Mouse (Mus musculus): Measurements from ENCODE around the gene Olah. TPM values are rescaled to one million over a fixed set of nuclear protein-coding genes. Genes with fewer than 3 reads are reported as not detected.
A peak's percentile ranks its signal among the peaks of the same experiment; 100 is the strongest.

Gene Olah
- polyA plus RNA-seq, 1 experiment from 2014 or later: not detected

DNA sequence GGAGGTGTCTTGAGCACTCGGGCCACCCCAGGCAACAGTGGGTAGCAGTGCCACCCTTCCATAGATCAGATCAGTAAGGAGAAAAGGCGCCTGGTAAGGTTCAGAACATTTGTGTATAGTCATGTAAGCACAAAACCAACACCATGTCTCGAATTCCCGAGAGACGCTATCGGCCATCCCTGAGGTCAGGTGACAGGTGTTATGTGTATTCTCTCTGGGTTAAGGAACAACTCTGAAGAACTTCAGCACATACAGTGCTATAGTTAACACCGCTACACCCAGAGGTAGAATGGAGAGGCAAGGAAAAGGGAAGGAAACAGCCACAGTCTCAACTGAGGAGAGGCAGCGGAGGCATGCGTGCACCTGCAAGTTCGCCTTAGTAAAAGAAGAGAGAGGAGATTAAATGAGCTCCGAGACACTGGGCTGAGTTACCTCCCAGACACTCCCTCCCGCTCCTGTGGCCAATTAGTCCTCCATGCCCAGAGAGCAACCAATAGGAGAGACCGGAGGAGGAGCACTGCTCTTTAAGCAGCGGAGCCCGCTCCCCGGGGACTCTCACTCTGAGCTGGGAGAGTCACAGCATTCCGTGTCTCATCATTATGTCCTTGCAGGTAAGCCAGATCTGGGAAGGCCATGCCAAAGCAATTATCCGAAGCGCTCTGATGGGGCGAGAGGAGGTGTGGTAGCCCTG lies 61.3 kb downstream of the Olah start, which contains the start of gene Acbd7:
Acbd7 (plus strand) TSS at position 558 of the 691 bp plus-strand sequence.
- WGBS: 4% methylated on average over 19 of the region's 20 CpGs
- ATAC-seq (ENCODE audit: low read depth) (peak; percentile 45; the same call in 1 of the 2 replicates), DNase-seq (ENCODE audit: low spot score) (peak; percentile 94)
- 0 out of 2 replicates have a peak within 1 kb of the TSS, but pooled peaks have one; percentile 14 for H3K9ac ChIP-seq (ENCODE audit: low read depth, low read length)
- peaks cover 11% of the 10 kb centered on the region for H3K4me1 ChIP-seq (ENCODE audit: control insufficient read depth, insufficient read depth, low read length)
- 0 out of 2 replicates have a peak, but pooled peaks cover 10% of the 10 kb centered on the region for H3K27me3 ChIP-seq (replicated peaks; ENCODE audit: control insufficient read depth, insufficient read depth, low read length)
- H3K4me2 ChIP-seq (ENCODE audit: low read depth, low read length): peak within 1 kb of the TSS; percentile 52
- no peak within 1 kb of the TSS for H3K27ac ChIP-seq (replicated peaks; ENCODE audit: low read depth, low read length)
- H3K4me3 ChIP-seq (ENCODE audit: low read depth, low read length): peak within 1 kb of the TSS; percentile 23
- no peaks in the 10 kb centered on the region for H3K9me3 ChIP-seq (ENCODE audit: control insufficient read depth, low read length)
- no peaks in the 10 kb centered on the region for H3K36me3 ChIP-seq (ENCODE audit: control insufficient read depth, insufficient read depth, low read length)

DNA sequence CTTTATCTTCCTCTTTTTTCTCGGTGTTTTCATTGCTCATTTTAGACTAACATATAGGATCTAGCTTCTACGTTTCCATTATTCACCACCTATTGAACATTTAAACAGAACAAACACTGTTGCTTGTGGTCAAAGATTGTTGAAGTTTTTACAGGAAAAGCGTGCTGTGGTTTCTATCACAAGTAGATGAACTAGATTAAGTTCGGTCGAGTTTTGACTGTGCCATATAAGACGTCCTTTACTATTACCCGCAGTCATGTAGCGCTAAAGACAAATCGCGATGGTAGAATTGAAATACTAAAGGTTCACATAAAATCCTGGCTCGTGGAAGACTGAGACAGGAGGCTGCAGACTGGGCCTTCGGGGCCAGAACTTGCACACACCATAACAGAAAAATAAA lies 63.2 kb downstream of the Olah start:
- DNase-seq (ENCODE audit: low spot score) (no peak), ATAC-seq (ENCODE audit: low read depth) (no peak)
- 91% methylated on average over 12 of the region's 12 CpGs for WGBS
- 0 out of 2 replicates have a peak, but pooled peaks cover 10% of the 10 kb centered on the region for H3K27me3 ChIP-seq (replicated peaks; ENCODE audit: control insufficient read depth, insufficient read depth, low read length)
- no peaks in the 10 kb centered on the region for H3K9me3 ChIP-seq (ENCODE audit: control insufficient read depth, low read length)
- no peak overlapping the region for H3K4me2 ChIP-seq (ENCODE audit: low read depth, low read length)
- H3K4me3 ChIP-seq (ENCODE audit: low read depth, low read length): no peak overlapping the region
- no peak overlapping the region for H3K27ac ChIP-seq (replicated peaks; ENCODE audit: low read depth, low read length)
- peaks cover 7% of the 10 kb centered on the region for H3K36me3 ChIP-seq (ENCODE audit: control insufficient read depth, insufficient read depth, low read length)
- H3K4me1 ChIP-seq (ENCODE audit: control insufficient read depth, insufficient read depth, low read length): peaks cover 12% of the 10 kb centered on the region
- H3K9ac ChIP-seq (ENCODE audit: low read depth, low read length): no peak overlapping the region

DNA sequence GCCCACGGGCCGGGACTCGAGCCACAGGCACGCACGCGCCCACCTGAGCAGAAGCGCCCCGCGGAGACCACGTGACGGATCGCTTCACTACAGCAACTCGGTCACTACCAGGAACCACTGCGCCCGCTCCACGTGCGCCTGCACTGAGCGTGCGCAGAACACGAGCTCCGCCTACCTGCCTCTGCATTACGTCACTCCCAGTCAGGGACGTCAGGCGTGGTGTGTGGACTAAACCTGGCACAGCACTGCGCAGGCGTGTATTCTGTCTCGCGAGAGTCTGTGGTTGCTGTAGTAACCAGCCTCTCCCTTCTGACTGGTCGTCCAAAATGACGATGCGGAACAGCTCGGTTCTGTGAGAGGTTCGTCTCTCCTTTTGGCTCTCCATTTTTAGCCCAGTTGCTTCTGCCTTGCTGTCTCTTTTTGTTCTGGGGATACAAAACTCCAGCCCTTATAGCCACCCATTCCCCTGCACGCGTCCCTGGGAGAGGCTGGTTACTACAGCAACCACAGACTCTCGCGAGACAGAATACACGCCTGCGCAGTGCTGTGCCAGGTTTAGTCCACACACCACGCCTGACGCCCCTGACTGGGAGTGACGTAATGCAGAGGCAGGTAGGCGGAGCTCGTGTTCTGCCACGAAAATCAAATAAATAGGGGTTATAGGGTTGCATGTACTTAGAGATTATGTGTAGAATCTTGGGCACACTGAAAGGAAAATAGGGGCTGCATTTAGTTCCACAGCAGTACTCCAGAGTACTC lies 64.3 kb downstream of the Olah start, which contains the start of gene Rpp38:
Rpp38 (minus strand) TSS at position 160 of the 759 bp plus-strand sequence.
- H3K4me3 ChIP-seq (ENCODE audit: low read depth, low read length): peak within 1 kb of the TSS; percentile 61
- peaks cover 12% of the 10 kb centered on the region for H3K4me1 ChIP-seq (ENCODE audit: control insufficient read depth, insufficient read depth, low read length)
- 0 out of 2 replicates have a peak, but pooled peaks cover 10% of the 10 kb centered on the region for H3K27me3 ChIP-seq (replicated peaks; ENCODE audit: control insufficient read depth, insufficient read depth, low read length)
- no peaks in the 10 kb centered on the region for H3K9me3 ChIP-seq (ENCODE audit: control insufficient read depth, low read length)
- peak within 1 kb of the TSS; percentile 80 for H3K27ac ChIP-seq (replicated peaks; ENCODE audit: low read depth, low read length)
- H3K9ac ChIP-seq (ENCODE audit: low read depth, low read length): peak within 1 kb of the TSS; percentile 77
- H3K36me3 ChIP-seq (ENCODE audit: control insufficient read depth, insufficient read depth, low read length): peaks cover 18% of the 10 kb centered on the region
- DNase-seq (ENCODE audit: low spot score): peak; percentile 98
- WGBS: under 1% methylated on average over 31 of the region's 45 CpGs
- peak; percentile 96 for ATAC-seq (ENCODE audit: low read depth)
- peak within 1 kb of the TSS; percentile 74 for H3K4me2 ChIP-seq (ENCODE audit: low read depth, low read length)

DNA sequence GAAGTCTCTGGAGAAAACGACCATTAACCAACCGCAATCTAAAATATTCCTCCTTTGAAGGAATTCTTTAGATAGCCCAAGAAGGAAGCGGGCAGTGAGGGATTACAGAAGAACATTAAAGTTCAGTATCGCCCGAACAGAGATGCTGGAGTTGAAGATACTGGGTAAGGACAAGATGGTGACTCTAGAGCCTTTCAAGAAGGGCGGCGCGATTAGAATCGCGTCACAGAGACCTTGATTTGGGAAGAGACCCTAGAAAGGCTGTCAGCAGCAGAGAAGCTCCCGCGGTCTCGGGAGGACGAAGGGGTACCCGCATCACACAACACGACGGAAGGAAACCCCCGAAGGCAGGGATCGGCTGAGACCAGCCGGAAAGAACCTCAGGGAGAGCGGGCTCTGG lies 65.0 kb downstream of the Olah start:
- no peak for ATAC-seq (ENCODE audit: low read depth)
- DNase-seq (ENCODE audit: low spot score): no peak
- peak overlapping the region; percentile 74 for H3K4me2 ChIP-seq (ENCODE audit: low read depth, low read length)
- 0 out of 2 replicates have a peak, but pooled peaks cover 10% of the 10 kb centered on the region for H3K27me3 ChIP-seq (replicated peaks; ENCODE audit: control insufficient read depth, insufficient read depth, low read length)
- no peaks in the 10 kb centered on the region for H3K9me3 ChIP-seq (ENCODE audit: control insufficient read depth, low read length)
- H3K27ac ChIP-seq (replicated peaks; ENCODE audit: low read depth, low read length): peak overlapping the region; percentile 80
- peak overlapping the region; percentile 61 for H3K4me3 ChIP-seq (ENCODE audit: low read depth, low read length)
- 2% methylated on average over 20 of the region's 21 CpGs for WGBS
- H3K9ac ChIP-seq (ENCODE audit: low read depth, low read length): peak overlapping the region; percentile 77
- H3K36me3 ChIP-seq (ENCODE audit: control insufficient read depth, insufficient read depth, low read length): peaks cover 18% of the 10 kb centered on the region
- H3K4me1 ChIP-seq (ENCODE audit: control insufficient read depth, insufficient read depth, low read length): peaks cover 12% of the 10 kb centered on the region

DNA sequence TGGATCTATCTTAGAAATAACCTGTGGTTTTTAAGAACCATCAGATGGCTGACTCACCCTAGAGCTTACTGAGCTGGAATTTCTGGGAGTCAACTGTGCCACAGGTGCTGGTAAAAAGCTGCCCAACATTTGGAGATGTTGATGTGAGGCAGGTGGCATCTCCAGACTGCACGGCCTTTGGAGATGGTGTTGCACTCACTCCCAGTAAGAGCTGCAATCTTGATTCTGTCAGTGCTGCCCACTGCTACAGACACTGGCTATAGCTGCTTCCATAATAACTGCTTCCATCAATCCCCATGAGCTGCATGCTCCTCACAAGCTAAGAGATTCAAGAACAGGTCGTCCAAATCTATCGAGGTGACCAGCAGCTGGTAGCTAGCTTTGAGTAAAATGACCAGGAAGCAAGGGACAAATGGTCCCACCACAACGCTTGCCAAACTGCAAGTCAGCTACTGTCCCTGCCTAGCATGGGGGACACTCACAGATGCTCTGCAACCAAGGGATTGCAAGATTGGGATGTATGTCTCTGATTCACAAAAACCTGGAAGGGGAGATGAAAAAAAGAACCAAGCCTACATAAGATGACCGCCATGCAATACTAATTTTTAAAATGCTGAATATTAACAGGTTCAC lies 65.8 kb downstream of the Olah start:
- H3K9me3 ChIP-seq (ENCODE audit: control insufficient read depth, low read length): no peaks in the 10 kb centered on the region
- 81% methylated on average over 5 of the region's 5 CpGs for WGBS
- DNase-seq (ENCODE audit: low spot score): no peak
- H3K4me2 ChIP-seq (ENCODE audit: low read depth, low read length): peak overlapping the region; percentile 74
- H3K9ac ChIP-seq (ENCODE audit: low read depth, low read length): peak overlapping the region; percentile 77
- peaks cover 12% of the 10 kb centered on the region for H3K4me1 ChIP-seq (ENCODE audit: control insufficient read depth, insufficient read depth, low read length)
- H3K36me3 ChIP-seq (ENCODE audit: control insufficient read depth, insufficient read depth, low read length): peaks cover 23% of the 10 kb centered on the region
- no peak for ATAC-seq (ENCODE audit: low read depth)
- H3K4me3 ChIP-seq (ENCODE audit: low read depth, low read length): peak overlapping the region; percentile 61
- no peak overlapping the region for H3K27ac ChIP-seq (replicated peaks; ENCODE audit: low read depth, low read length)
- 0 out of 2 replicates have a peak, but pooled peaks cover 4% of the 10 kb centered on the region for H3K27me3 ChIP-seq (replicated peaks; ENCODE audit: control insufficient read depth, insufficient read depth, low read length)

DNA sequence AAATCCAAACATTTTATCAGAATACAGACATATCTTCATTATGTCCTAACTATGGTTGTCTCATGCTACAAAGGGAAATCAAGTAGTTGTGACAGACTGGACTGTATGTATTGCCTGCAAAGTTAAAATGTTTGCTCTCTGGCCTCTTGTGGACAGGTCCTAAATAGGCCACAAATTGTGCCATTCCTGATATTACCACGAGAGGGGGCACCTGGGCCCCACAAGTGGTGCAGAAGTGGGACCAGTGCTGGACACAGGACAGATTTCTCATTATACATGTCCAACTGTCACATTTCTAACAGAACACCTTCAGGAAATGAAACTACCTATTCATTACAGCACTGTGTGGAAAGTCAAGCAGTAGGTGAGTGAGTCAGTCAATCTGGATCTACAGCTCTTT lies 69.7 kb downstream of the Olah start:
- peaks cover 50% of the 10 kb centered on the region for H3K36me3 ChIP-seq (ENCODE audit: control insufficient read depth, insufficient read depth, low read length)
- peaks cover 12% of the 10 kb centered on the region for H3K4me1 ChIP-seq (ENCODE audit: control insufficient read depth, insufficient read depth, low read length)
- H3K4me2 ChIP-seq (ENCODE audit: low read depth, low read length): no peak overlapping the region
- DNase-seq (ENCODE audit: low spot score) (peak; percentile 42), ATAC-seq (ENCODE audit: low read depth) (no peak)
- WGBS: 25% methylated on average over 1 of the region's 1 CpGs
- H3K4me3 ChIP-seq (ENCODE audit: low read depth, low read length): no peak overlapping the region
- no peaks in the 10 kb centered on the region for H3K27me3 ChIP-seq (replicated peaks; ENCODE audit: control insufficient read depth, insufficient read depth, low read length)
- no peak overlapping the region for H3K9ac ChIP-seq (ENCODE audit: low read depth, low read length)
- H3K27ac ChIP-seq (replicated peaks; ENCODE audit: low read depth, low read length): no peak overlapping the region
- H3K9me3 ChIP-seq (ENCODE audit: control insufficient read depth, low read length): no peaks in the 10 kb centered on the region

DNA sequence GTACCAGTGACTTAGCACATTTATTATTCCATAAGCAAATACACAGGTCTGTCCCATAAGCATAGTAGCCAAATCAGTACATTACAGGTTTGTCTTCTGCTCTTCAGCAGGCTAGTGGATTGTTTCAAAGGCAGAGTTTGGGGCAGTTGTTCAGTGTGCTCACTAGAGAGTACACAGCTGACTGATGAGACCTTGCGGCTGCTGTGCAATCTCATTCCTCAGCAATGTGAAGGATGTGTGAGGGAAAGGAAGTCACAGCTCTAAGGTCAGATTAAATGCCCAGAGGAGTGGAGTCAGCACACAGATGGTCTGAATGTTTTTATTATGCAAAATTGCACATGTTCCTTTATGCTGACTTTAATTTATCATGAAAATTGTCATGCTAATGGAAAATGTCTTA lies 70.5 kb downstream of the Olah start:
- H3K27me3 ChIP-seq (replicated peaks; ENCODE audit: control insufficient read depth, insufficient read depth, low read length): no peaks in the 10 kb centered on the region
- H3K4me1 ChIP-seq (ENCODE audit: control insufficient read depth, insufficient read depth, low read length): peaks cover 9% of the 10 kb centered on the region
- H3K9me3 ChIP-seq (ENCODE audit: control insufficient read depth, low read length): no peaks in the 10 kb centered on the region
- no peak overlapping the region for H3K4me3 ChIP-seq (ENCODE audit: low read depth, low read length)
- H3K9ac ChIP-seq (ENCODE audit: low read depth, low read length): no peak overlapping the region
- 94% methylated on average over 1 of the region's 1 CpGs for WGBS
- DNase-seq (ENCODE audit: low spot score) (no peak), ATAC-seq (ENCODE audit: low read depth) (no peak)
- no peak overlapping the region for H3K4me2 ChIP-seq (ENCODE audit: low read depth, low read length)
- H3K27ac ChIP-seq (replicated peaks; ENCODE audit: low read depth, low read length): no peak overlapping the region
- peaks cover 55% of the 10 kb centered on the region for H3K36me3 ChIP-seq (ENCODE audit: control insufficient read depth, insufficient read depth, low read length)

DNA sequence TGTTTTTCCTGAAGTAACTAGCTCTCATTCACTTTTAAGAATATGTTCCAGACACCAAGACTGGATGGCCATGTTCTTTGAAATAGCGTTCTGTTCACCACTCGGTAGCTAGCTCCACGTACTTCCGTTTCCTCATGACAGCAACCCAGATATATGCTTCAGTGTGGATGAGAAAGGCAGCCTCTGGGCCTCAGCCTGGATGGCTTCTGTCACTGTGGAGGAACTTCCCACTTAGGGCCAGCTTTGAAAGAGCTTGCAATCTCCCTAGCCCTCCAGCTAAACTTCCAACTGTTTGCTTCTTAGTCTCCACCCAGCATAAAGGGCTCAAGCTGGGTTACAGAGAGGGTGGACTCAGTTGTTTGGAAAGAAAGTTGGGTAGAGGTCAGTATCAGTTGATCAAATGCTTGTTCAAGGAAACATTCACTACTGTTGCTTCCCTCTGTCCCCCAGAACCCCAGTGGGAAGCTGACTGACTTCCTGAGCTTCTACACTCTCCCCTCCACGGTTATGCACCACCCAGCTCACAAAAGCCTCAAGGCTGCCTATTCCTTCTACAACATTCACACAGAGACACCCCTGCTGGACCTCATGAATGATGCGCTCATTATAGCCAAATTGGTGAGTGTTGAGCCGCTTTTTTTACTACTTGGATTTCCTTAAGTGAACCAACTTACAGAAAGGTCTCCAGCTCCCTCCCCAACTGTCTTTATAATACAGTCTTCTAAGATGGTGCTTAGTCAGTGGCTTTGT lies 72.5 kb downstream of the Olah start:
- peaks cover 55% of the 10 kb centered on the region for H3K36me3 ChIP-seq (ENCODE audit: control insufficient read depth, insufficient read depth, low read length)
- no peak for DNase-seq (ENCODE audit: low spot score)

More for the DNA sequence above, 72.5 kb downstream of the Olah start:
- Histone ChIP-seq H3K27ac (replicated peaks; ENCODE audit: low read depth, low read length) (no peak overlapping the region), H3K4me1 (ENCODE audit: control insufficient read depth, insufficient read depth, low read length) (no peaks in the 10 kb centered on the region), H3K4me2 (ENCODE audit: low read depth, low read length) (no peak overlapping the region), H3K4me3 (ENCODE audit: low read depth, low read length) (no peak overlapping the region), H3K9me3 (ENCODE audit: control insufficient read depth, low read length) (no peaks in the 10 kb centered on the region), H3K27me3 (replicated peaks; ENCODE audit: control insufficient read depth, insufficient read depth, low read length) (no peaks in the 10 kb centered on the region), H3K9ac (ENCODE audit: low read depth, low read length) (no peak overlapping the region)
- 92% methylated on average over 7 of the region's 7 CpGs for WGBS
- no peak for ATAC-seq (ENCODE audit: low read depth)

Data from embryonic facial prominence, embryonic 14.5 days (tissue).